Mouse (Mus musculus) thymus, postnatal 36 days (tissue): Measurements from ENCODE around the gene Stac2.

Source experiments
- DNase-seq, 2 experiments: peaks; one replicate each; pipeline ENCODE4 v3.0.0; 2022; ENCODE audit warnings: mixed read lengths in 2 of 2

Gene Stac2

GRCm38 (mm10) chr11:98049672-98050519 is 3.4 kb downstream of the Stac2 start:
- DNase-seq, result peak in 1 of 2 experiments; percentile 46

- DNase-seq, result no peak
These were observed 5.5 kb downstream of the Stac2 start for GRCm38 (mm10) chr11:98047745-98048144.

- DNase-seq, result no peak
These were observed 6.8 kb downstream of the Stac2 start for GRCm38 (mm10) chr11:98046466-98046865.

- DNase-seq, result no peak
These were observed 7.7 kb downstream of the Stac2 start for GRCm38 (mm10) chr11:98045596-98045995.

GRCm38 (mm10) chr11:98044074-98044473 is 9.2 kb downstream of the Stac2 start:
- DNase-seq, result no peak

GRCm38 (mm10) chr11:98042741-98043140 is 10.5 kb downstream of the Stac2 start:
- no peak for DNase-seq

GRCm38 (mm10) chr11:98040975-98041374 is 12.3 kb downstream of the Stac2 start:
- no peak for DNase-seq

GRCm38 (mm10) chr11:98037871-98038270 is 15.4 kb downstream of the Stac2 start:
- DNase-seq, result no peak

GRCm38 (mm10) chr11:98035977-98036377 is 17.3 kb downstream of the Stac2 start:
- DNase-seq, result no peak

GRCm38 (mm10) chr11:98034840-98035239 is 18.4 kb downstream of the Stac2 start:
- DNase-seq, result no peak

- no peak for DNase-seq
These were observed 19.2 kb downstream of the Stac2 start for GRCm38 (mm10) chr11:98034061-98034460.

GRCm38 (mm10) chr11:98031443-98031770 is 21.9 kb downstream of the Stac2 start:
- DNase-seq, result peak; percentile 68 to 76

- DNase-seq, result no peak
These were observed 22.4 kb downstream of the Stac2 start for GRCm38 (mm10) chr11:98030701-98031442.

- no peak for DNase-seq
These were observed 25.5 kb downstream of the Stac2 start for GRCm38 (mm10) chr11:98027785-98028184.

GRCm38 (mm10) chr11:98027297-98027688 is 26.0 kb downstream of the Stac2 start:
- no peak for DNase-seq

- DNase-seq, result peak; percentile 86 to 88
These were observed 26.5 kb downstream of the Stac2 start, which contains the start of gene Rpl19 for GRCm38 (mm10) chr11:98026570-98027296. Gene Rpl19 (plus strand): TSS chr11:98026710.

- no peak for DNase-seq
These were observed 27.1 kb downstream of the Stac2 start for GRCm38 (mm10) chr11:98026248-98026569.

- no peak for DNase-seq
These were observed 28.7 kb downstream of the Stac2 start for GRCm38 (mm10) chr11:98024516-98024915.

GRCm38 (mm10) chr11:98022555-98023371 is 30.5 kb downstream of the Stac2 start, which contains the start of gene Cacnb1:
Gene Cacnb1 (minus strand): TSS chr11:98023034.
- peak; percentile 77 to 79 for DNase-seq

GRCm38 (mm10) chr11:98022253-98022554 is 31.1 kb downstream of the Stac2 start:
- no peak for DNase-seq

- DNase-seq, result peak in 1 of 2 experiments; percentile 56
These were observed 31.6 kb downstream of the Stac2 start for GRCm38 (mm10) chr11:98021565-98022252.

GRCm38 (mm10) chr11:98021118-98021517 is 32.1 kb downstream of the Stac2 start:
- DNase-seq, result no peak
